Mouse (Mus musculus): ENCODE measurements around the gene Card14.

DNA sequence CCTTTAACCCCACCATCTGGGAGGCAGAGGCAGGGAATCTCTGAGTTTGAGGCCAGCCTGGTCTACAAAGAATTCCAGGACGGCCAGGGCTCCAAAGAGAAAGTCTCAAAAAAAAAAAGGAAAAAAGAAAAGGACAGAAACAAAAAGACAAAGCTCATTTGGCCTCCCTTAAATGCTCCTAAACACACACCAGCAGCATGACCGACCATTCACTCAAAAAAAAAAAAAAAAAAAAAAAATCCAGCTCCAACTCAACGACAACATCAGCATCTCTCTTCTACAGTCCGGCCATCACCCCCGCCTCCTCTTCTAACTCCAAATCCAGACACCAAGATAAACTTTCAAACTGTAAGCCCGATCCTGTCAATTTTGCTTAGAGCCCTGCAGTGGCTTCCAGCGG lies 8.7 kb upstream of the Card14 start:
- TF ChIP-seq CTCF (IDR thresholded peaks at IDR 0.05; ENCODE audit: insufficient read depth, low read length) (no peak), POLR2A (IDR thresholded peaks at IDR 0.05; ENCODE audit: borderline replicate concordance, extremely low read depth, low read depth, low read length) (no peak)

Data from lung, adult 2 months (tissue).